Mouse (Mus musculus): ENCODE measurements around the gene Dgke. TPM values are rescaled to one million over a fixed set of nuclear protein-coding genes. Genes with fewer than 3 reads are reported as not detected.

Gene Dgke
- polyA plus RNA-seq, 1 experiment from 2014 or later: 6.6 TPM

DNA sequence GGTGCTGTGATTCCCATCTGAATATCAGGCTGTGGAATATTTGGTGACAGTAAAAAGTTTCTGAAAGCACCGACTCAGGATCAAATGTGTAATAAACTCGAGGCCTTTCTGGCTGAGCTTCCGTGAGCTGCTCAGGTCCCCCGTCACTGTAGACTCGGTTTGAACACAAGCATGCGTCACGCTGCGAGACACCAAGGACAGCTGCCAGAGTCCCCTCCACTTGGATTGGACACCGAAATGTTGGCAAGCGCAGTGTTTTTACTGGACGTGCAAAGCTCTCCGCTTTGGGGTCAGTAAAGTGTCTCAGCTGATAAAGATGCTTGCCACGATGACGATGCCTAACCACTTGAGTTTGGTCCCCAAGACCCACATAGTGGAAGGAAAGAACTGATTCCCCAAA is 2.0 kb upstream of the Dgke start:
- no peaks in the 10 kb centered on the region for H3K4me1 ChIP-seq (ENCODE audit: control insufficient read depth, insufficient read depth, low read length)
- DNase-seq (ENCODE audit: low spot score): no peak
- no peak overlapping the region for H3K9ac ChIP-seq (ENCODE audit: low read length)
- WGBS: 94% methylated on average over 14 of the region's 14 CpGs
- no peaks in the 10 kb centered on the region for H3K36me3 ChIP-seq (ENCODE audit: control insufficient read depth, insufficient read depth, low read length)
- no peaks in the 10 kb centered on the region for H3K27me3 ChIP-seq (ENCODE audit: control insufficient read depth, insufficient read depth, low read length)
- no peak for ATAC-seq (ENCODE audit: insufficient read depth, low FRiP score, low TSS enrichment)
- H3K4me2 ChIP-seq (ENCODE audit: low read depth): no peak overlapping the region
- H3K4me3 ChIP-seq (ENCODE audit: low read depth, low read length): no peak overlapping the region
- no peak overlapping the region for H3K27ac ChIP-seq (ENCODE audit: low read depth, low read length)
- no peaks in the 10 kb centered on the region for H3K9me3 ChIP-seq (ENCODE audit: control insufficient read depth, low read length)

DNA sequence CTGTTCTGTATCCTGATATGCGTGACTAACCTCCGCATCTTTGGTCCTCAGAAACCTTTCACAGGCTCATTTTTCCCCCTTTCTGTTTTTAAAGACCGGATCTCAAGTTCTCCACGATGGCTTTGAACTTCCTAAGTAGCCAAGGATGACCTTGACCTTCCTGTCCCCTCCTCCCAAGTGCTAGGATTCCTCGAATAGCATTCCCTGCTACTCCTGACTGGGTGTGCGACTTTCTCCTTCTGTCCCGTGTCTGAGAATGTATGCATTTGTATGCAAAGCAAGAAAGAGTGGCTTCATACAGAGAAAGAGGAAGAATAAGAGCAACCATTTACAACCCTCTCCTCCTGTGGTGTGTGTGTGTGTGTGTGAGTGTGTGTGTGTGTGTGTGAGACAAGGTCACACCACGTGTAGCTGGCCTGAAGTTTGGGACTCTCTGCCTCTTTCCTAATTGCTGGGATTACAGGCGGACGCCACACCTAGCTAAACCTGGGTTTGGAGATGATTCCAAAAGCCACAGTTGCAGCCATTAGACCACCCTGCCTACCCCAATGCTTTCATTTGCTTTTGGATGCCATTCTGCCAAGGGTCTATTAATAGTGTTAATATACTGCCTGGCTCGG is 1.3 kb upstream of the Dgke start:
- Histone ChIP-seq H3K9ac (ENCODE audit: low read length) (no peak overlapping the region), H3K36me3 (ENCODE audit: control insufficient read depth, insufficient read depth, low read length) (no peaks in the 10 kb centered on the region), H3K9me3 (ENCODE audit: control insufficient read depth, low read length) (no peaks in the 10 kb centered on the region), H3K4me3 (ENCODE audit: low read depth, low read length) (no peak overlapping the region), H3K27me3 (ENCODE audit: control insufficient read depth, insufficient read depth, low read length) (no peaks in the 10 kb centered on the region), H3K27ac (ENCODE audit: low read depth, low read length) (no peak overlapping the region), H3K4me1 (ENCODE audit: control insufficient read depth, insufficient read depth, low read length) (no peaks in the 10 kb centered on the region), H3K4me2 (ENCODE audit: low read depth) (no peak overlapping the region)
- ATAC-seq (ENCODE audit: insufficient read depth, low FRiP score, low TSS enrichment) (no peak), DNase-seq (ENCODE audit: low spot score) (no peak)
- 67% methylated on average over 11 of the region's 11 CpGs for WGBS

DNA sequence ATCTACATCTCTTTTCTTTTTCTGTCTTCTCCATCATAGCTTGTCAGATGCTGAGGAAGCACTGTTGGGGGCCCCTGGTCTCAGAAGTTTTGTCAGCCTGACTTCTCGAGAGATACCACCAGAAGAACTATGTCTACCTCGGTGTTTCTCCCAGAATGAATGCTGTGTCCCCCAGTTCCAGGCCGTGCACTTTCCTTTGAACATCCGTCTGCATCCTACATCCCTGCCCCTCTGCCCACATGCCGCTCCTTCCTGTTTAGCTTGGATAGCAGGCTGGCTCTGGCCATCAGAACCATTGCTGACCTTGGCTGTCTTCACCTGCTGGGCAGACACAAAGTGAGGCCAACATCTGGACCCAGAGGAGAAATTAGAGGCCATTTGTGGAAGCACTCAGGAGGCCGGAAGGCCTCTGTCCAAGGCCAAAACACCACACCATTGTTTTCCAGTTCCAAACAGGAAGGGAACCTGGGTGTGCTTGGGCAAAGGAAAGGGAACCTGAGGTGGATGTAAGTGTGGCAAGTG is 712 bp upstream of the Dgke start:
- Histone ChIP-seq H3K27me3 (ENCODE audit: control insufficient read depth, insufficient read depth, low read length) (no peaks in the 10 kb centered on the region), H3K4me1 (ENCODE audit: control insufficient read depth, insufficient read depth, low read length) (no peaks in the 10 kb centered on the region), H3K9ac (ENCODE audit: low read length) (no peak overlapping the region), H3K4me2 (ENCODE audit: low read depth) (no peak overlapping the region), H3K36me3 (ENCODE audit: control insufficient read depth, insufficient read depth, low read length) (no peaks in the 10 kb centered on the region), H3K27ac (ENCODE audit: low read depth, low read length) (no peak overlapping the region), H3K9me3 (ENCODE audit: control insufficient read depth, low read length) (no peaks in the 10 kb centered on the region), H3K4me3 (ENCODE audit: low read depth, low read length) (no peak overlapping the region)
- no peak for DNase-seq (ENCODE audit: low spot score)
- ATAC-seq (ENCODE audit: insufficient read depth, low FRiP score, low TSS enrichment): no peak
- WGBS: 59% methylated on average over 6 of the region's 6 CpGs

DNA sequence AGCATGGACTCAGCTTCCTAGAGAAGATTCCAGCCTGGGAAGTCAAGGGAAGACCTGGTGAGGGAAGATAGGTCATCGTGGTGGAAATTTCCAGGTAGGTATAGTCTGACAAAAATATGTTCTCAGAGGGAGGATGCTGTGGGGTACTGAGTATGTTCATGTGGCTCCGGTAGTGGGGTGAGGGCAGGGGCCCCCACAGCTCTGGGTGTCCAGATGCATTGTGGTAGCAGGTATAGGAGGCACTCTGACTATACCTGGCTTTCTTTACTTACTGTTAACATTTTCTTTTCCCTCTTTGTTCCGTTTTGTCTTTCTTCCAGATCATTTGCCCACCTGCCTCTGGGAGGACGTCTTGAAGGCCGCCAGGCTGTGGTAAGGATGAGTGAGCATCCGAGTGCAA is 524 bp downstream of the Dgke start:
- Histone ChIP-seq H3K9me3 (ENCODE audit: control insufficient read depth, low read length) (no peaks in the 10 kb centered on the region), H3K36me3 (ENCODE audit: control insufficient read depth, insufficient read depth, low read length) (no peaks in the 10 kb centered on the region), H3K4me2 (ENCODE audit: low read depth) (no peak overlapping the region), H3K27me3 (ENCODE audit: control insufficient read depth, insufficient read depth, low read length) (no peaks in the 10 kb centered on the region), H3K9ac (ENCODE audit: low read length) (no peak overlapping the region), H3K4me3 (ENCODE audit: low read depth, low read length) (no peak overlapping the region), H3K27ac (ENCODE audit: low read depth, low read length) (no peak overlapping the region), H3K4me1 (ENCODE audit: control insufficient read depth, insufficient read depth, low read length) (no peaks in the 10 kb centered on the region)
- WGBS: 87% methylated on average over 6 of the region's 6 CpGs
- ATAC-seq (ENCODE audit: insufficient read depth, low FRiP score, low TSS enrichment) (no peak), DNase-seq (ENCODE audit: low spot score) (no peak)

DNA sequence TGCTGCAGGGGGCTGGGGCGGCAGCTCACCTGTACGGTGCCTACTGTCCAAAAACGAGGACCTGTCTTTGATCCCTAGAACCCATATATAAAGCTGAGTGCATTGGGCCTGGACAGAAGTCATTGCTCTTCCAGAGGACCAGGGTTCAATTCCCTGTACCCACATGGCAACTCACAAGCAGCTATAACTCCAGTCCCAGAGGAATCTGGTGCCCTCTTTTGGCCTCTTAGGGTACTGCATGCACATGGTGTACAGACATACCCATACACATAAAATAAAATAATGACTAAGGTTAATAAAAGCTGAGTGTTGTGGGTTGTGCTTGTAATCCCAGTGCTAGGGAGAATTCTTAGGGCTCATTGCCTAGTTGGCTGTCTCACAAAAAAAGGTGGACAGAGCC is 1.4 kb downstream of the Dgke start:
- ATAC-seq (ENCODE audit: insufficient read depth, low FRiP score, low TSS enrichment): no peak
- no peak overlapping the region for H3K4me2 ChIP-seq (ENCODE audit: low read depth)
- no peak for DNase-seq (ENCODE audit: low spot score)
- H3K4me1 ChIP-seq (ENCODE audit: control insufficient read depth, insufficient read depth, low read length): no peaks in the 10 kb centered on the region
- no peaks in the 10 kb centered on the region for H3K27me3 ChIP-seq (ENCODE audit: control insufficient read depth, insufficient read depth, low read length)
- H3K4me3 ChIP-seq (ENCODE audit: low read depth, low read length): no peak overlapping the region
- no peak overlapping the region for H3K27ac ChIP-seq (ENCODE audit: low read depth, low read length)
- 96% methylated on average over 3 of the region's 3 CpGs for WGBS
- no peaks in the 10 kb centered on the region for H3K9me3 ChIP-seq (ENCODE audit: control insufficient read depth, low read length)
- no peaks in the 10 kb centered on the region for H3K36me3 ChIP-seq (ENCODE audit: control insufficient read depth, insufficient read depth, low read length)
- H3K9ac ChIP-seq (ENCODE audit: low read length): no peak overlapping the region

DNA sequence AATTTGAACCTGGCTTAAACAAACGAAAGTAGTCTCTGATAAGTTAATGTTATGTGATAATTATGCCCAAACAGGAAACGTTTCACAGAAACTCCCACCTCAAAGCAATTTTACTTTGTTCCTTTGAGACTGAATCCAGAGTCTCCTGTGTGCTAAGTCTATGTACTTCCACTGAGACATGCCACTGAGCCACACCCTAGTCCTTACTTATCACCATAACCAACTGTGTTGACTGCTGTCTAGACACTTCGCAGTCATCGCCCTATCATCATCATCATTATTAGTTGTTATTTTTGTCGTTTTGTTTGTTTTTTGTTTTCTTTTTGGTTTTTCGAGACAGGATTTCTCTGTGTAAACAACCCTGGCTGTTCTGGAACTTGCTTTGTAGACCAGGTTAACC is 2.3 kb downstream of the Dgke start:
- DNase-seq (ENCODE audit: low spot score): no peak
- Histone ChIP-seq H3K9ac (ENCODE audit: low read length) (no peak overlapping the region), H3K4me1 (ENCODE audit: control insufficient read depth, insufficient read depth, low read length) (peaks cover 3% of the 10 kb centered on the region; the same call in 1 of the 2 replicates), H3K27ac (ENCODE audit: low read depth, low read length) (no peak overlapping the region), H3K27me3 (ENCODE audit: control insufficient read depth, insufficient read depth, low read length) (no peaks in the 10 kb centered on the region), H3K9me3 (ENCODE audit: control insufficient read depth, low read length) (no peaks in the 10 kb centered on the region), H3K4me2 (ENCODE audit: low read depth) (no peak overlapping the region), H3K4me3 (ENCODE audit: low read depth, low read length) (no peak overlapping the region), H3K36me3 (ENCODE audit: control insufficient read depth, insufficient read depth, low read length) (no peaks in the 10 kb centered on the region)
- WGBS: 82% methylated on average over 6 of the region's 6 CpGs
- no peak for ATAC-seq (ENCODE audit: insufficient read depth, low FRiP score, low TSS enrichment)

DNA sequence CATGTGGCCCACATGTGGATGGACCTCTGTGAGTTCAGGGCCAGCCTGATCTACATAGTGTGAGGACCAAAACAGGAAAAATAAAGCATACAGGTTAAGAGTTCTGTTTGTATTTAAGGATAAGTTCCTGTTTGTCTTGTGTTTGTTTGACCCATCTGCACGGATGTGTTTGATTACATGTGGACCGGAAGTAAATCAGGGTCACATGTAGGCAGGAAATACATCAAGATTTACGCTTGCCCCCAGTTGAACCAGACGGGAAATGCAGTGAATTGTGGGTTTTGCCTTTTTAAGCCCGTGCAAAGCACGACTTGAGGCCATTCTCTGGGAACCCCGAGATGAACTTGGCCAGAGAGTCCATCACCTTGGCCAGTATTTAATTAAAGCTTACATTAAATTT is 5.3 kb downstream of the Dgke start:
- no peaks in the 10 kb centered on the region for H3K36me3 ChIP-seq (ENCODE audit: control insufficient read depth, insufficient read depth, low read length)
- no peaks in the 10 kb centered on the region for H3K9me3 ChIP-seq (ENCODE audit: control insufficient read depth, low read length)
- 78% methylated on average over 7 of the region's 7 CpGs for WGBS
- H3K4me1 ChIP-seq (ENCODE audit: control insufficient read depth, insufficient read depth, low read length): peaks cover 4% of the 10 kb centered on the region; the same call in 1 of the 2 replicates
- no peak overlapping the region for H3K4me3 ChIP-seq (ENCODE audit: low read depth, low read length)
- H3K27me3 ChIP-seq (ENCODE audit: control insufficient read depth, insufficient read depth, low read length): no peaks in the 10 kb centered on the region
- H3K27ac ChIP-seq (ENCODE audit: low read depth, low read length): no peak overlapping the region
- no peak overlapping the region for H3K4me2 ChIP-seq (ENCODE audit: low read depth)
- DNase-seq (ENCODE audit: low spot score) (no peak), ATAC-seq (ENCODE audit: insufficient read depth, low FRiP score, low TSS enrichment) (no peak)
- H3K9ac ChIP-seq (ENCODE audit: low read length): no peak overlapping the region

DNA sequence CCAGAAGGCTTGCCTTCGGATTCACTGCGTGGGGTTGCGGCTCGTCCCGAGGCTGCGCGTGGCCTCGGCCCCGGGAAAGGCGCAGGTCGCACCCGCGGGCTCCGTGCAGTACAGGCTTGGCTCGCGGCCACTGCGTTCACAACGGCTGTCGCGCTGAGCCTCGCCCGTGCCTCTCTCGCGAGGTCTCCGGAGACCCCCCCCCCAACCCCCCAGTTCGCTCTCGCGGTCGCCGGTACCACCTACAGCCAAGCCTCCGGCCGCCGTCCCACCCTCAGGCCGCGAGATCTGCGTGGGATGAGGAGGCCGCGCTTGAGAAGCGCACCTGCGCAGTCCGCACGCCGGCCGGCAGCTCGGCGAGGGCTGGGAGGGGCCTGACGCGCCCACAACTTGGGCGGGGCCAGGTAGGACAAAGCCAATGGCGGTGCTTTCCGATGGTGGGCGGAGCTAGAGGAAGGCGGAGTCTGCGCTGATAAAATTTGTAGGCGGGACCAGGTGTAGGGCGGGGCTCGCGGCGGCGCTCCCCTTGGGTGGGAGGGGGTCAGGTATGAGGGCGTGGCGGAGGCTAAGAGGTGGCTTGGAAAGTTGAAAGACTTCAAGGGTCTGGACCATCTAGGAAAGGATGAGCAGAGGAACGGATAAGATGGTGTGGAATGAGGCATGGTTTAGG is 6.1 kb downstream of the Dgke start:
- peak overlapping the region; percentile 79 for H3K4me2 ChIP-seq (ENCODE audit: low read depth)
- H3K9me3 ChIP-seq (ENCODE audit: control insufficient read depth, low read length): no peaks in the 10 kb centered on the region
- H3K27ac ChIP-seq (ENCODE audit: low read depth, low read length): peak overlapping the region; percentile 60; the same call in 1 of the 2 replicates
- H3K4me1 ChIP-seq (ENCODE audit: control insufficient read depth, insufficient read depth, low read length): peaks cover 4% of the 10 kb centered on the region; the same call in 1 of the 2 replicates
- WGBS: under 1% methylated on average over 63 of the region's 63 CpGs
- DNase-seq (ENCODE audit: low spot score) (peak; percentile 92), ATAC-seq (ENCODE audit: insufficient read depth, low FRiP score, low TSS enrichment) (peak; percentile 92)
- no peaks in the 10 kb centered on the region for H3K36me3 ChIP-seq (ENCODE audit: control insufficient read depth, insufficient read depth, low read length)
- H3K9ac ChIP-seq (ENCODE audit: low read length): peak overlapping the region; percentile 91
- no peaks in the 10 kb centered on the region for H3K27me3 ChIP-seq (ENCODE audit: control insufficient read depth, insufficient read depth, low read length)
- peak overlapping the region; percentile 77 for H3K4me3 ChIP-seq (ENCODE audit: low read depth, low read length)

Measured in neural tube, embryonic 11.5 days (tissue).